Mouse (Mus musculus) CH12.LX (cell line): ENCODE measurements around the gene Prrxl1. TPM values are rescaled to one million over a fixed set of nuclear protein-coding genes. Genes with fewer than 3 reads are reported as not detected.

Experiments used
- DNase-seq: peaks from one replicate; pipeline ENCODE4 v3.0.0-alpha.2; 2013; ENCODE audit errors: extremely low read depth
- H3K27ac ChIP-seq: 2 replicates; pipeline ENCODE4 v1.5.1; 2012; ENCODE audit warnings: low read depth, mild to moderate bottlenecking, control low read depth, moderate library complexity; ENCODE audit not compliant: insufficient read depth
- H3K27me3 ChIP-seq: replicated peaks from 2 replicates; pipeline ENCODE3; 2012; ENCODE audit warnings: inconsistent platforms
- H3K36me3 ChIP-seq, 2 experiments: replicated peaks in 1 of 2; 2 replicates each; pipeline versions ENCODE3 to v1.6.1; 2012; ENCODE audit warnings: inconsistent platforms in 1 of 2, low read length in 1 of 2, mild to moderate bottlenecking in 1 of 2, mixed read lengths in 1 of 2, moderate library complexity in 1 of 2; ENCODE audit not compliant: control insufficient read depth in 1 of 2, insufficient read depth in 1 of 2
- H3K4me1 ChIP-seq, 2 experiments: 2 replicates each; pipeline ENCODE4 v1.6.1; 2012; ENCODE audit warnings: inconsistent platforms in 1 of 2, moderate library complexity in 1 of 2; ENCODE audit not compliant: insufficient read depth in 2 of 2, control insufficient read depth in 1 of 2
- H3K4me2 ChIP-seq: 2 replicates; pipeline ENCODE4 v1.6.1; 2012; ENCODE audit warnings: low read depth, mild to moderate bottlenecking, control low read depth; ENCODE audit not compliant: poor library complexity, insufficient read depth, severe bottlenecking
- H3K4me3 ChIP-seq, 3 experiments: fragments of 150-350 bp in 1 of 3; sonication (generic) in 1 of 3; replicated peaks in 1 of 3; 2 replicates each; pipeline versions ENCODE3 to v1.5.1; 2011 to 2012; ENCODE audit warnings: low read depth in 2 of 3, low read length in 2 of 3, mild to moderate bottlenecking in 2 of 3, moderate library complexity in 2 of 3, control low read depth in 1 of 3, improper control_type of control experiment in 1 of 3, inconsistent platforms in 1 of 3, mixed read lengths in 1 of 3; ENCODE audit not compliant: poor library complexity in 1 of 3
- H3K79me2 ChIP-seq: replicated peaks from 2 replicates; pipeline ENCODE4 v1.6.1; 2012; ENCODE audit warnings: mild to moderate bottlenecking, moderate library complexity; ENCODE audit not compliant: control insufficient read depth, poor library complexity, insufficient read depth, severe bottlenecking; ENCODE audit errors: extremely low read depth
- H3K9ac ChIP-seq: 2 replicates; pipeline ENCODE4 v1.6.1; 2012; ENCODE audit warnings: low read depth, mild to moderate bottlenecking, control low read depth, moderate library complexity; ENCODE audit not compliant: insufficient read depth
- H3K9me3 ChIP-seq: replicated peaks from 2 replicates; pipeline ENCODE3; 2012; ENCODE audit warnings: low read length, inconsistent platforms, mixed read lengths
- CTCF ChIP-seq, 2 experiments: IDR thresholded peaks in 1 of 2; conservative IDR thresholded peaks in 1 of 2; 2 replicates each; pipeline ENCODE4 v1.5.1; 2011 to 2012; ENCODE audit warnings: low read depth in 2 of 2, low read length in 2 of 2, improper control_type of control experiment in 1 of 2, inconsistent platforms in 1 of 2, mild to moderate bottlenecking in 1 of 2, moderate library complexity in 1 of 2
- ELF1 ChIP-seq: IDR thresholded peaks from 2 replicates; pipeline ENCODE4 v1.6.1; 2014; ENCODE audit warnings: low read depth, mild to moderate bottlenecking, inconsistent platforms, low read length, improper control_type of control experiment
- ETS1 ChIP-seq: conservative IDR thresholded peaks from 2 replicates; pipeline ENCODE4 v1.6.1; 2012; ENCODE audit warnings: low read depth, mild to moderate bottlenecking, inconsistent platforms, low read length, improper control_type of control experiment, moderate library complexity
- MAFK ChIP-seq: IDR thresholded peaks from 2 replicates; pipeline ENCODE4 v1.6.1; 2011; ENCODE audit warnings: low read length, improper control_type of control experiment; ENCODE audit not compliant: insufficient replicate concordance
- MAZ ChIP-seq: IDR thresholded peaks from 2 replicates; pipeline ENCODE4 v1.6.1; 2012; ENCODE audit warnings: low read depth, mild to moderate bottlenecking, inconsistent platforms, low read length, improper control_type of control experiment, moderate library complexity
- MEF2A ChIP-seq: IDR thresholded peaks from 2 replicates; pipeline ENCODE4 v1.6.1; 2014; ENCODE audit warnings: low read depth, mild to moderate bottlenecking, inconsistent platforms, low read length, improper control_type of control experiment, borderline replicate concordance
- MYC ChIP-seq: IDR thresholded peaks from 2 replicates; pipeline ENCODE4 v1.6.1; 2011; ENCODE audit warnings: low read depth, mild to moderate bottlenecking, improper control_type of control experiment, low read length
- NELFE ChIP-seq: IDR thresholded peaks from 2 replicates; pipeline ENCODE4 v1.6.1; 2011; ENCODE audit warnings: low read depth, low read length, improper control_type of control experiment
- NRF1 ChIP-seq: IDR thresholded peaks from 2 replicates; pipeline ENCODE4 v1.6.1; 2014; ENCODE audit warnings: low read depth, mild to moderate bottlenecking, inconsistent platforms, low read length, improper control_type of control experiment, moderate library complexity
- RAD21 ChIP-seq: IDR thresholded peaks from 2 replicates; pipeline ENCODE4 v1.6.1; 2011; ENCODE audit warnings: low read depth, mild to moderate bottlenecking, low read length, improper control_type of control experiment, moderate library complexity
- SIN3A ChIP-seq: IDR thresholded peaks from 2 replicates; pipeline ENCODE4 v1.6.1; 2012; ENCODE audit warnings: low read length, improper control_type of control experiment, inconsistent platforms
- SMC3 ChIP-seq: IDR thresholded peaks from 2 replicates; pipeline ENCODE4 v1.6.1; 2011; ENCODE audit warnings: low read depth, low read length, improper control_type of control experiment
- UBTF ChIP-seq: IDR thresholded peaks from 2 replicates; pipeline ENCODE4 v1.6.1; 2012; ENCODE audit warnings: low read depth, mild to moderate bottlenecking, inconsistent platforms, low read length, improper control_type of control experiment, moderate library complexity
- ZMIZ1 ChIP-seq: IDR thresholded peaks from 2 replicates; pipeline ENCODE4 v1.6.1; 2012; ENCODE audit warnings: low read depth, mild to moderate bottlenecking, inconsistent platforms, low read length, improper control_type of control experiment
- dilution Hi-C: fragments of 300-500 bp; cut with MboI; formaldehyde crosslinking; loops from 2 replicates; pipeline ENCODE4 v1.14.3; 2020; ENCODE audit warnings: low sequenced_read_pairs; ENCODE audit not compliant: extremely low pct_unique_long_range_greater_than_20kb, extremely low pct_ligation_motif_present
- in situ Hi-C: fragments of 300-500 bp; cut with MboI; formaldehyde crosslinking; loops from 3 replicates; pipeline ENCODE4 v1.14.3; 2019; ENCODE audit warnings: low sequenced_read_pairs, low pct_ligation_motif_present, low pct_unique_long_range_greater_than_20kb, mixed read lengths
- polyA plus RNA-seq: library from polyadenylated mRNA; unstranded; fragments of >175 nt; gene quantifications from 2 replicates; pipeline ENCODE4 v1.2.1, GENCODE M21; 2012; ENCODE audit warnings: low read depth; ENCODE audit not compliant: insufficient read length
- total RNA-seq, 2 experiments: library from RNA; depleted of rRNA; stranded (reverse); fragments of 300-350 nt in 1 of 2; fragments of >200 nt in 1 of 2; gene quantifications; 2 replicates each; pipeline ENCODE4 v1.2.3; 2012 to 2014

Gene Prrxl1
- total and polyA plus RNA-seq, 3 experiments, result not detected

DNA sequence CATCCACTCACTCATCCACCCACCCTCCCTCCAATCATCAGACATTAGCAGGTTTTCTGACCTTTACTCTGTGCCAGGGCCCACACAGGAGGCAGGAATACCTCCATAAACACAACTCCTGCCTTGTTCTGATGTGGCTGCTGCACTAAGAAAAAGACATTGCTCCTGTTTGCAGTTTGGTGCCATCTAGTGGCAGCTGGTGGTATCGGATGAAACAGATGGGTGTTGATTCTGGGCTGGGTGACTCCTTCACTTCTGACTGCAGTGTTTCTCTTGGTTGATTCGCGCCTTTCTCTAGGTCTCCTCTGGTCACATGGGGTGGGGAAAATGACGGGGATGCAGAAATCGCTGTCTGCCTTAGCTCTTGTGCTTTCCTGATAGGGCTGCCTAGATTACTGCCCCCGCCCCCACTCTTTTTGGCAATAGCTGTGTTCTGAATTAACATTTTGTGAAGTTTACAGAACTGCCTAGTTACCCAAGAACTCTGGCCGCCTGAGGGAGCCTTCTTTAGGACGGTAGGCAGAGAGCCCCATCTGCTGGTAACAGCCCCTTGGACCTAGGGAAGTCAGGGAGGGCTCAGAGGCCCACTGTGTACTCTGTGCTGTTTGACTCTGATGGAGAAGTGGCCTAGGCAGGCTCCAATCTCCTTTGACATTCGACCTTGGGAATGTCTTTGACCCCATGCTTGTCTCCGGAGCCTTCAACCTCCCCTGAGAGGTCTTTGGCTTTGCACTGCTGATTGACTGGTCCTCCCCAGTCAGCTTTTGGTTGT lies 12.0 kb upstream of the Prrxl1 start:
- H3K9ac ChIP-seq, result no peak overlapping the region
- peak; percentile 84 for DNase-seq
- 0 out of 2 replicates have a peak overlapping the region, but pooled peaks have one; percentile 10 for H3K4me2 ChIP-seq
- H3K36me3 ChIP-seq, result no peaks in the 10 kb centered on the region
- dilution Hi-C loops (no loop called here), in situ Hi-C loops (no loop called here)
- H3K4me3 ChIP-seq, result no peak overlapping the region
- H3K4me1 ChIP-seq, result peaks cover 0 to 8% of the 10 kb centered on the region in 2 experiments; a peak in 3 of 4 replicates
- no peaks in the 10 kb centered on the region for H3K79me2 ChIP-seq
- no peaks in the 10 kb centered on the region for H3K9me3 ChIP-seq
- peaks cover 3% of the 10 kb centered on the region for H3K27me3 ChIP-seq
- H3K27ac ChIP-seq, result no peak overlapping the region
- TF ChIP-seq RAD21 (peak; percentile 63), NELFE (0 out of 2 replicates have a peak, but pooled peaks have one; percentile 25), MYC (no peak), ELF1 (no peak), CTCF (conservative IDR thresholded peaks at IDR 0.05 in 1 of 2, IDR thresholded peaks at IDR 0.05 in 1 of 2; ENCODE audit: low read depth in 2 of 2, low read length in 2 of 2) (peak; percentile 83 to 91), ETS1 (no peak), MAFK (no peak), UBTF (no peak), SMC3 (peak; percentile 64)

DNA sequence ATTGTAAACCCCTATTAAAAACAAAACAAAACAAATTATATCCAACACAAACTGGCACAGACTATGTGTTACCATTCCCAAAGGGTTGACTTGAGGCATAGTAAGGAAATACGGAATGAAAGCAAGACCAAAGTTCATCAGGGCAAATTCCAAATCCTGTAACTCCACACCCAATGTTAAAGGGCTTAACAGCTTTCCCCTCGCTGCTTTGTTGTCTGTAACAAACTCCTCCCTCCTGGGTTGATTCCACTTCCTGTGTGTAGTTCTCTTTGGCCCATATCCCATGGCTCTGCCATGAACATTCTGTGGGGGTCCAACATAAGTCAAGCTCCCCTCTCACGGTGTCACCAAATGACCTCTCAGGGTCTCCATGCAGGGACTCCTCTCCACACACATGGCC lies 8.8 kb upstream of the Prrxl1 start:
- Histone ChIP-seq H3K4me3 (no peak overlapping the region), H3K9me3 (no peaks in the 10 kb centered on the region), H3K9ac (no peak overlapping the region), H3K36me3 (no peaks in the 10 kb centered on the region), H3K4me1 (peaks cover 0 to 8% of the 10 kb centered on the region in 2 experiments; a peak in 3 of 4 replicates), H3K4me2 (no peak overlapping the region), H3K79me2 (no peaks in the 10 kb centered on the region), H3K27me3 (peaks cover 12% of the 10 kb centered on the region), H3K27ac (no peak overlapping the region)
- in situ Hi-C loops (no loop called here), dilution Hi-C loops (no loop called here)
- DNase-seq, result no peak
- TF ChIP-seq NRF1, result no peak
- TF ChIP-seq MAZ, result no peak
- TF ChIP-seq MAFK, result no peak
- no peak for TF ChIP-seq MEF2A
- no peak for TF ChIP-seq SIN3A
- no peak for TF ChIP-seq ZMIZ1
- no peak for TF ChIP-seq ETS1
- no peak for TF ChIP-seq RAD21
